Mouse (Mus musculus) testis, adult 2 months (tissue): ENCODE data around the gene Il17f.

Source experiments
- CTCF ChIP-seq: fragments of 200-500 bp; IDR thresholded peaks from 2 replicates; pipeline ENCODE4 v1.5.1; 2012; ENCODE audit warnings: low read depth, mild to moderate bottlenecking, inconsistent platforms, low read length, moderate library complexity; ENCODE audit not compliant: control insufficient read depth, insufficient read depth, insufficient replicate concordance
- POLR2A ChIP-seq: fragments of 200-500 bp; IDR thresholded peaks from 2 replicates; pipeline ENCODE4 v1.6.1; 2012; ENCODE audit warnings: low read depth, mild to moderate bottlenecking, inconsistent platforms, low read length, moderate library complexity; ENCODE audit not compliant: control insufficient read depth

DNA sequence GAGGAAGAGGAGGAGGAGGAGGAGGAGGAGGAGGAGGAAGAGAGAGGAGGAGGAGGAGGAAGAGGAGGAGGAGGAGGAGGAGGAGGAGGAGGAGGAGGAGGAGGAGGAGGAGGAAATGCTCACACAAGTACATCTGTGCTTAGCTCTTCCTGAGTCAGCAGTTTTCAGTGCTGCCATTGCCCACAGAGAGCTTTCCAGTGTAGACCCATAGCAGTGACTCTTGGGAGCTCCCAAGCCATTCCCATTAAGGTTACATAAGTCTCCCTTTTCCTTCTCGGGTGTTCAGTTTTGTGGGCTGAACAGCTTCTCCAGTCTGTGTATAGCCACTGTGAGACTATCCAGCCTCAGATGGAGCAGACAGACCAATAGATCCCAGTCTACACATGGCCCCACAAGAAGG lies 40.1 kb upstream of the Il17f start:
- TF ChIP-seq CTCF = no peak
- TF ChIP-seq POLR2A = no peak
